Mouse (Mus musculus) layer of hippocampus, adult 11-12 months (tissue): Measurements from ENCODE around the gene Rps5.
"Not testable (repeated sequence)": the region's sequence is repeated elsewhere in the genome, so short reads cannot be mapped to it uniquely, and the experiment has no call there.

Experiments
- DNase-seq: peaks from one replicate; pipeline ENCODE4 v3.0.0; 2022; ENCODE audit warnings: low spot score

The Rps5 gene

GRCm38 (mm10) chr7:12921705-12922465, at the start of gene Rps5:
Gene Rps5 (plus strand): TSS chr7:12922290.
- peak; percentile 100 for DNase-seq

GRCm38 (mm10) chr7:12874301-12874700, 47.8 kb upstream of the Rps5 start:
- no peak for DNase-seq

GRCm38 (mm10) chr7:12880036-12880435, 42.1 kb upstream of the Rps5 start:
- no peak for DNase-seq

GRCm38 (mm10) chr7:12880497-12880896, 41.6 kb upstream of the Rps5 start:
- not testable (repeated sequence) for DNase-seq

GRCm38 (mm10) chr7:12880911-12881660, 41.0 kb upstream of the Rps5 start, which contains the start of gene Zfp128:
Gene Zfp128 (plus strand): TSS chr7:12881177.
- DNase-seq, result peak; percentile 96

GRCm38 (mm10) chr7:12886563-12887266, 35.4 kb upstream of the Rps5 start:
- no peak for DNase-seq

GRCm38 (mm10) chr7:12887585-12887984, 34.5 kb upstream of the Rps5 start:
- DNase-seq, result no peak

- no peak for DNase-seq
These were observed 31.2 kb upstream of the Rps5 start for GRCm38 (mm10) chr7:12890928-12891327.

- DNase-seq, result no peak
These were observed 30.8 kb upstream of the Rps5 start for GRCm38 (mm10) chr7:12891334-12891733.

GRCm38 (mm10) chr7:12897655-12898410, 24.3 kb upstream of the Rps5 start, which contains the start of gene Zscan22:
Gene Zscan22 (plus strand): TSS chr7:12897815.
- DNase-seq, result peak; percentile 95

- DNase-seq, result no peak
These were observed 20.6 kb upstream of the Rps5 start for GRCm38 (mm10) chr7:12901517-12901916.

- no peak for DNase-seq
These were observed 18.5 kb upstream of the Rps5 start for GRCm38 (mm10) chr7:12903623-12904022.

GRCm38 (mm10) chr7:12905146-12905545, 16.9 kb upstream of the Rps5 start:
- DNase-seq, result no peak

- DNase-seq, result peak; percentile 90
These were observed 12.6 kb upstream of the Rps5 start for GRCm38 (mm10) chr7:12909498-12909962.

GRCm38 (mm10) chr7:12910181-12910668, 11.9 kb upstream of the Rps5 start:
- peak; percentile 59 for DNase-seq

- DNase-seq, result no peak
These were observed 8.5 kb upstream of the Rps5 start for GRCm38 (mm10) chr7:12913556-12913955.

- DNase-seq, result not testable (repeated sequence)
These were observed 1.6 kb upstream of the Rps5 start for GRCm38 (mm10) chr7:12920495-12920894.

GRCm38 (mm10) chr7:12921318-12921704, 779 bp upstream of the Rps5 start:
- no peak for DNase-seq

- no peak for DNase-seq
These were observed 639 bp downstream of the Rps5 start for GRCm38 (mm10) chr7:12922729-12923128.

- DNase-seq, result no peak
These were observed 4.2 kb downstream of the Rps5 start for GRCm38 (mm10) chr7:12926316-12926715.

GRCm38 (mm10) chr7:12927191-12927680, 5.1 kb downstream of the Rps5 start, which contains the start of gene Rnf225:
Gene Rnf225 (plus strand): TSS chr7:12927416.
- DNase-seq, result no peak
